Comparison of ENCODE assay signal across 15 mouse cellular contexts in the genomic region with DNA sequence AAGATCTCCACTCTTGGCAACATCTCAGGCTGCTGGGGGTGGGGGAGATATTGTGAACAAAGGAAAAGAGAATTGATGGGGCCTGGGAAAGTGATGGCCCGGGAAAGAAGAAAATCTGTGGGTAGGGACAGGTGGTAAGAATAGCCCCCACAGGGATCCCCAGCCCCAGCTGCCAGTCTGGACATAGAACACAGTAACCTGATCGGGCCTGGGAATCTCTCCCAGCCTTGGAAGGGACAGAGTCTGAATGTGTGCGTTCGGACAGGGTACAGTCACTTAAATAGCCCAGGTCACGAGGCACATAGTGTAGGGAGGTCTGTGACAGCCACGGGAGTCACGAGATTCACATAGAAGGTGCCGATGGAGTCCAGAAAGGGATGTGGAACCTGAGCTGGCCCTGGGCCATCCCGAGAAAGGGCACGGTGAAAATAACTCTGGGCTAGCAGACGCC. TPM values are rescaled to one million over a fixed set of nuclear protein-coding genes. Genes with fewer than 3 reads are reported as not detected.
A peak's percentile ranks its signal among the peaks of the same experiment; 100 is the strongest.
DNase-seq lines count a peak whose midpoint lies in the region; ATAC-seq lines count a peak whose summit lies in the region.
"Had no signal": no experiment of that assay in that cellular context is flagged by ENCODE, and none has a peak within 500 bp of the region (broad histone marks: within the 10 kb centered on the region; RNA-seq: fewer than 3 reads in every experiment).

No protein-coding gene starts in this region.

- H3K36me3 ChIP-seq in heart, embryonic 10.5 days: no peaks in the 10 kb centered on the region
- no peaks in the 10 kb centered on the region for H3K36me3 ChIP-seq in hindbrain, embryonic 16.5 days (ENCODE audit: control insufficient read depth, insufficient read depth, low read length)
- H3K36me3 ChIP-seq: intestine, embryonic 15.5 days had no signal

- 87% methylated on average over 11 of the region's 11 CpGs for WGBS in heart, embryonic 10.5 days
- WGBS in hindbrain, embryonic 16.5 days: 75% methylated on average over 11 of the region's 11 CpGs

- no peak for ATAC-seq in hindbrain, embryonic 16.5 days
- ATAC-seq: intestine, embryonic 15.5 days; midbrain, embryonic 16.5 days had no signal

- intact Hi-C loops in heart, postnatal 36 days (cut with DNase I): no loop called here

- DNase-seq in heart, adult 11 months: peak; percentile 96
- DNase-seq in heart, embryonic 10.5 days (ENCODE audit: low spot score): no peak
- DNase-seq in cerebellum, adult 8-10 months: peak; percentile 23
- DNase-seq in gastrocnemius, adult 18-20 months (ENCODE audit: low spot score): peak; percentile 89
- peak; percentile 13 to 34 for DNase-seq in heart, postnatal 36 days
- DNase-seq in liver: no peak
- DNase-seq in B cell, adult 2 months: no peak
- DNase-seq: adrenal gland, adult 2 months; kidney, postnatal 36 days; lung, adult 18-20 months; right cerebral cortex, adult 18-20 months had no signal

- H3K27ac ChIP-seq in heart, embryonic 10.5 days: no peak overlapping the region
- H3K27ac ChIP-seq in hindbrain, embryonic 16.5 days (ENCODE audit: low read depth, low read length): no peak overlapping the region
- H3K27ac ChIP-seq: intestine, embryonic 15.5 days; macrophage had no signal

- H3K9ac ChIP-seq in hindbrain, embryonic 16.5 days (ENCODE audit: low read depth, low read length): no peak overlapping the region
- H3K9ac ChIP-seq: intestine, embryonic 15.5 days had no signal

- no peaks in the 10 kb centered on the region for H3K9me3 ChIP-seq in heart, embryonic 10.5 days
- no peaks in the 10 kb centered on the region for H3K9me3 ChIP-seq in hindbrain, embryonic 16.5 days (ENCODE audit: control insufficient read depth, low read length)
- H3K9me3 ChIP-seq: intestine, embryonic 15.5 days had no signal

- no peak overlapping the region for H3K4me3 ChIP-seq in heart, embryonic 10.5 days
- no peak overlapping the region for H3K4me3 ChIP-seq in hindbrain, embryonic 16.5 days (ENCODE audit: low read length)
- H3K4me3 ChIP-seq: intestine, embryonic 15.5 days had no signal

- no peak overlapping the region for H3K4me2 ChIP-seq in hindbrain, embryonic 16.5 days (ENCODE audit: low read length)
- H3K4me2 ChIP-seq: intestine, embryonic 15.5 days had no signal

- no peaks in the 10 kb centered on the region for H3K4me1 ChIP-seq in heart, embryonic 10.5 days
- H3K4me1 ChIP-seq in hindbrain, embryonic 16.5 days (ENCODE audit: control insufficient read depth, insufficient read depth, low read depth, low read length): no peaks in the 10 kb centered on the region
- H3K4me1 ChIP-seq: intestine, embryonic 15.5 days had no signal

- H3K27me3 ChIP-seq in heart, embryonic 10.5 days (ENCODE audit: insufficient read depth, poor library complexity, severe bottlenecking): no peaks in the 10 kb centered on the region
- H3K27me3 ChIP-seq in hindbrain, embryonic 16.5 days (replicated peaks; ENCODE audit: control insufficient read depth, insufficient read depth, low read length): no peaks in the 10 kb centered on the region
- H3K27me3 ChIP-seq: intestine, embryonic 15.5 days had no signal

RNA-seq across cellular contexts. Expression of a gene that starts 21.3 kb away (rescaled TPM):
- 0.01 and 0.06 TPM in 2 replicates for polyA plus RNA-seq in heart, embryonic 10.5 days (2016; fragmentation: Nextera tagmentation; extraction: Ambion mirVana)
- 10 to 100 TPM; 64.3 to 71.9 TPM for total RNA-seq in gastrocnemius, adult 18-20 months (2021)
- under 1 TPM; 0.22 to 0.50 TPM for total RNA-seq in heart, postnatal 36 days (2021)
- 2.8 and 3.1 TPM in 2 replicates for polyA plus RNA-seq in hindbrain, embryonic 16.5 days (2015; fragmentation: Nextera tagmentation; extraction: Ambion mirVana)
- polyA plus RNA-seq: macrophage had no signal

Comparison
In these comparisons a context has a peak if more than half of its experiments do, and no peak if none do; other contexts are left out.
1. DNase-seq: peak in heart, adult 11 months (single experiment), cerebellum, adult 8-10 months (single experiment), gastrocnemius, adult 18-20 months (single experiment) and heart, postnatal 36 days (2 of 2); none in heart, embryonic 10.5 days (single experiment), liver (single experiment) and B cell, adult 2 months (0 of 2).
2. RNA of a gene that starts 21.3 kb away (total RNA-seq): 64.3 to 71.9 TPM in gastrocnemius, adult 18-20 months; 0.22 to 0.50 TPM in heart, postnatal 36 days; every median in the first group is over 10 times any median in the second.